Mouse (Mus musculus): Measurements from ENCODE around the gene Fam117a. TPM values are rescaled to one million over a fixed set of nuclear protein-coding genes. Genes with fewer than 3 reads are reported as not detected.

Fam117a gene
- polyA plus RNA-seq, 1 experiment: 15.6 TPM

DNA sequence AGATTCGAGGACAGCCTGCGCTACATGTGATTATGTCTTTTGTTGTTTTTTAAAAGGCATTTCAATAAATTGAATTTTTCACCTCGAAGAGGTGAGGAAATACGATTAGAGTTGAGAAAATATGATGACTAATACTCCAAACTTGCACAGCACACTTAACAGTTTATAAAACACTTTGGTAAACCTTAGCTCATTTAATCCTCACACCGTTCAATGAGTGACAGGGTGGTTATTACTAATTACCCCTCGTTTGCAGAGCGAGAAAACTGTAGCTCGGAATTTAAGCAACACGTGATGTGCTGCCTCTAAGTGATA is 47.1 kb downstream of the Fam117a start:
- no peak for TF ChIP-seq POLR2A (IDR thresholded peaks at IDR 0.05; ENCODE audit: low read depth, low read length)
- no peak for TF ChIP-seq CTCF (IDR thresholded peaks at IDR 0.05; ENCODE audit: extremely low read depth, insufficient read length, insufficient replicate concordance, low read depth, low read length)
- no peak overlapping the region for H3K27ac ChIP-seq (ENCODE audit: insufficient read depth, low read depth, low read length)
- no peaks in the 10 kb centered on the region for H3K27me3 ChIP-seq (ENCODE audit: control insufficient read depth, insufficient read depth, low read length)
- 0 out of 2 replicates have a peak overlapping the region, but pooled peaks have one; percentile 2 for H3K4me3 ChIP-seq (ENCODE audit: low read depth, low read length)
- WGBS: 34% methylated on average over 9 of the region's 9 CpGs
- peaks cover 23% of the 10 kb centered on the region for H3K4me1 ChIP-seq (ENCODE audit: control insufficient read depth, insufficient read depth, insufficient read length, low read length)
- H3K36me3 ChIP-seq (ENCODE audit: control insufficient read depth, insufficient read depth, low read length): peaks cover 18% of the 10 kb centered on the region

DNA sequence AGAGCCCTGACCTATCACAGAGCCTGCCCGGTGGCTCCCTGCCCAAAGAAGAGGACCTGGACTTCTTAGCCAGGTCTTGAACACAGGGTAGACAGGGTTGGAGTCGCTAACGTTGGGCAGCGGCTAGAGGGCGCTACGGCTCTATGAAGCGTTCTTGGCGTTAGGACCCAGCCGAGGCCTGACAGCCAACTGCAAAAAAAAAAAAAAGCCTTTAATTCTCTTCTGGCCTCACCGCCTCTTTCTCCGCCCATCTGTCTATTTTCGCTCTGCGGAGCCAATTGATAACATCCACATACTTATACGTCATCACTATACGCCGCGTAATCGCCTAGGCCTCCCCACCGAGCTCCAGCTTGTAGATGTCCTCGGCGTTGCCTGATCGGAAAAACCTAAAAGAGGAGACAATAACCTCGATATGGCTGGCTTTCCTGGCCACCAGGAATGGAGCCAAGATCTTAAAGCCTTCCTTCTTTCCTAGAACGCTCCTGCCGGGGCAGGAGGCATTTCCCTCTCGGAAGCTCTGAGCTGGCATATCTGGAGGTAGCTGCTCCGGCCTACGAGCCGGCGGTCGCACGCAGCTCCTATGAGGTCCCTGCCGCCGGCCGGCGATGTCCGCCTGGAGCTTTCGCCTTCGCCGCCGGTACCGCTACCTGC is 47.6 kb downstream of the Fam117a start, which contains the start of gene Slc35b1:
Gene Slc35b1 (plus strand): TSS at position 374 of the 654 bp plus-strand sequence.
- Histone ChIP-seq H3K4me3 (ENCODE audit: low read depth, low read length) (peak within 1 kb of the TSS; percentile 99), H3K27ac (ENCODE audit: insufficient read depth, low read depth, low read length) (peak within 1 kb of the TSS; percentile 90), H3K27me3 (ENCODE audit: control insufficient read depth, insufficient read depth, low read length) (no peaks in the 10 kb centered on the region), H3K4me1 (ENCODE audit: control insufficient read depth, insufficient read depth, insufficient read length, low read length) (peaks cover 23% of the 10 kb centered on the region), H3K36me3 (ENCODE audit: control insufficient read depth, insufficient read depth, low read length) (peaks cover 21% of the 10 kb centered on the region)
- WGBS: under 1% methylated on average over 42 of the region's 42 CpGs
- peak; percentile 89 for TF ChIP-seq CTCF (IDR thresholded peaks at IDR 0.05; ENCODE audit: extremely low read depth, insufficient read length, insufficient replicate concordance, low read depth, low read length)
- peak; percentile 81 for TF ChIP-seq POLR2A (IDR thresholded peaks at IDR 0.05; ENCODE audit: low read depth, low read length)

DNA sequence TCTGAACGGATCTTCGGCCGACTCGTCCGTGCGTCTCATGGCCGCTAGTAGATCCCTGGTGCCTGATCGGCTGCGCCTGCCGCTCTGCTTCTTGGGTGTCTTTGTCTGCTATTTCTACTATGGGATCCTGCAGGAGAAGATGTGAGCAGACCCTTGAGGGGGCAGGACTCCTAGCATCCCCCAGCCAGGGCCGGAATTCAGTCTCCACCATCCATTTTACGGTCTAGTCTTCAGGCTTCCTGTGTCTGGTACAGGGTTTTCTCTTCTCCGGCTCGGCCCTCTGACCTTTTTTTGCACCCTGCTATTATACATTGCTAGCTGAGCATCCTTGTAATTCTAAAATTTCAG is 48.1 kb downstream of the Fam117a start:
- TF ChIP-seq CTCF (IDR thresholded peaks at IDR 0.05; ENCODE audit: extremely low read depth, insufficient read length, insufficient replicate concordance, low read depth, low read length) (no peak), POLR2A (IDR thresholded peaks at IDR 0.05; ENCODE audit: low read depth, low read length) (no peak)
- no peaks in the 10 kb centered on the region for H3K27me3 ChIP-seq (ENCODE audit: control insufficient read depth, insufficient read depth, low read length)
- H3K4me1 ChIP-seq (ENCODE audit: control insufficient read depth, insufficient read depth, insufficient read length, low read length): peaks cover 23% of the 10 kb centered on the region
- H3K27ac ChIP-seq (ENCODE audit: insufficient read depth, low read depth, low read length): peak overlapping the region; percentile 90
- WGBS: under 1% methylated on average over 14 of the region's 14 CpGs
- peaks cover 26% of the 10 kb centered on the region for H3K36me3 ChIP-seq (ENCODE audit: control insufficient read depth, insufficient read depth, low read length)
- H3K4me3 ChIP-seq (ENCODE audit: low read depth, low read length): peak overlapping the region; percentile 99

DNA sequence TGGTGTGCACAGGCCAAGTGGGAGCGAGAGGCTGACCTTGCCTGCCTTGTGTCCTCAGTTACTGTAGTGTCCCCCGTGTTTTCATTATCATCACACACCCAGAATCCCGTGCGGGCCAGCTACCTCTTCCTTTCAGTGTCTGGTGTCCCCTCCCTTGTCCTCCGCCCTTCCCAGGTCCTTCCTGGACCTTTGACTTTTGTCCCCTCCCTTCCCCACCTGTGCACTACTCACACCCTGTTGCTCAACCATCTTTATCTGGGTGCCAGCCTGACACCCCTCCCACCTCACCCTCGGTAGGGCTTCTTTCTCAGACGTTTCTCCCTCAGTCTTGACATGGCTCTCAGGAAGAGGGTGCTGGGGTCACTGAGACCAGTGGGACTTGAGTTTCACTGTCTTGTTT is 50.5 kb downstream of the Fam117a start:
- Histone ChIP-seq H3K36me3 (ENCODE audit: control insufficient read depth, insufficient read depth, low read length) (peaks cover 46% of the 10 kb centered on the region), H3K4me1 (ENCODE audit: control insufficient read depth, insufficient read depth, insufficient read length, low read length) (peaks cover 19% of the 10 kb centered on the region), H3K27ac (ENCODE audit: insufficient read depth, low read depth, low read length) (peak overlapping the region; percentile 98), H3K27me3 (ENCODE audit: control insufficient read depth, insufficient read depth, low read length) (no peaks in the 10 kb centered on the region), H3K4me3 (ENCODE audit: low read depth, low read length) (peak overlapping the region; percentile 60)
- WGBS: 24% methylated on average over 7 of the region's 7 CpGs
- TF ChIP-seq POLR2A (IDR thresholded peaks at IDR 0.05; ENCODE audit: low read depth, low read length): peak; percentile 59
- TF ChIP-seq CTCF (IDR thresholded peaks at IDR 0.05; ENCODE audit: extremely low read depth, insufficient read length, insufficient replicate concordance, low read depth, low read length): no peak

DNA sequence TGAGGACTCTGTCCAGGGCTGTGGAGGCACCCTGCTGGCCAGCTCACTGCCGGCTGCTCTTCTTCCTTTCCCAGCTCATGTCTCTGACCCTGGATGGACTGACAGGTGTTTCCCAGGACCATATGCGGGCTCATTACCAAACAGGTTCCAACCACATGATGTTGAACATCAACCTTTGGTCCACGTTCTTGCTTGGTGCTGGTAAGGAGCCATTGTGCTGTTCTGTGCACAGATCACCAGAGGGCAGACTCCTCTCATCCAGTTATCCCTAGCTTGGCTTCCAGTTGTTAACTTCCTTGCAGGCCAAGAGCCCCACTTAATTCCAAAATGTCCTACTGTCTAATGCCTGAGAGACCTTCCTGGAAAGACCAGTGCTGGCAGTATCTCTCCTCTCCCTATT is 52.2 kb downstream of the Fam117a start:
- Histone ChIP-seq H3K4me3 (ENCODE audit: low read depth, low read length) (no peak overlapping the region), H3K27me3 (ENCODE audit: control insufficient read depth, insufficient read depth, low read length) (no peaks in the 10 kb centered on the region), H3K27ac (ENCODE audit: insufficient read depth, low read depth, low read length) (peak overlapping the region; percentile 98), H3K36me3 (ENCODE audit: control insufficient read depth, insufficient read depth, low read length) (peaks cover 47% of the 10 kb centered on the region), H3K4me1 (ENCODE audit: control insufficient read depth, insufficient read depth, insufficient read length, low read length) (peaks cover 19% of the 10 kb centered on the region)
- peak; percentile 41; the same call in 1 of the 2 replicates for TF ChIP-seq CTCF (IDR thresholded peaks at IDR 0.05; ENCODE audit: extremely low read depth, insufficient read length, insufficient replicate concordance, low read depth, low read length)
- no peak for TF ChIP-seq POLR2A (IDR thresholded peaks at IDR 0.05; ENCODE audit: low read depth, low read length)
- WGBS: 27% methylated on average over 3 of the region's 3 CpGs

DNA sequence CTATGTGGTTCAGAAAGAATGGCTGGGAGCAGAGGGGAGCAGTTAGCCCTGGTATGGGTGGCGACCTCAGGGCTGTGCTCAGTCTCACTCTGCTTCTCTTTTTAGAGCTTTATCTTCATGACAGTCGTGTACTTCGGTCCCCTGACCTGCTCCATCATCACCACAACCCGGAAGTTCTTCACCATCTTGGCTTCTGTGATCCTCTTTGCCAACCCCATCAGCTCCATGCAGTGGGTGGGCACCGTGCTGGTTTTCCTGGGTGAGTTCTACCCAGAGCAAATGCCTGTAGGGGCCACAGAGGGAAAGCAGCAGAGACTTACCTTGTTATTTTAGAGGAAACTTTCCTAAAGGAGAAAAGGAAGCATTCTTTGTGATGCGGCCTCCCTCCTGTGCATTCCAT is 53.6 kb downstream of the Fam117a start:
- H3K4me3 ChIP-seq (ENCODE audit: low read depth, low read length): no peak overlapping the region
- H3K27me3 ChIP-seq (ENCODE audit: control insufficient read depth, insufficient read depth, low read length): no peaks in the 10 kb centered on the region
- H3K4me1 ChIP-seq (ENCODE audit: control insufficient read depth, insufficient read depth, insufficient read length, low read length): peaks cover 19% of the 10 kb centered on the region
- H3K27ac ChIP-seq (ENCODE audit: insufficient read depth, low read depth, low read length): no peak overlapping the region
- WGBS: 88% methylated on average over 6 of the region's 6 CpGs
- H3K36me3 ChIP-seq (ENCODE audit: control insufficient read depth, insufficient read depth, low read length): peaks cover 47% of the 10 kb centered on the region
- TF ChIP-seq CTCF (IDR thresholded peaks at IDR 0.05; ENCODE audit: extremely low read depth, insufficient read length, insufficient replicate concordance, low read depth, low read length) (no peak), POLR2A (IDR thresholded peaks at IDR 0.05; ENCODE audit: low read depth, low read length) (no peak)

DNA sequence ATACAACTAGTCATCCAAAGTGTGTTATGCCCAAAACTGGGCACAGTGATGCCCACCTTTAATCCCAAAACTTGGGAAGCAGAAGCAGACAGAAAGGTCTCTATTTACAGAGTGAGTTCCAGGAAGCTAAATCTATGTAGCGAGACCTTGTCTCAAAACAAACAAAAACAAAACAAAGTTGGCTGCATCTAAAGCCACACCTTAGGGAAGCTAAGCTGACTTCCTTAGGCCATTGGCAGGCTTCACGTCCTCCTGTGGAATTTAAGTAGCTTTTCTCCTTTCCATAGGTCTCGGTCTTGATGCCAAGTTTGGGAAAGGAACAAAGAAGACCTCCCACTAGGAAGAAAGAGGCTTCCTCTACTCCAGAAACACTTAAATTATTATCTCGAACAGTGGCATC is 54.4 kb downstream of the Fam117a start:
- no peak overlapping the region for H3K4me3 ChIP-seq (ENCODE audit: low read depth, low read length)
- TF ChIP-seq CTCF (IDR thresholded peaks at IDR 0.05; ENCODE audit: extremely low read depth, insufficient read length, insufficient replicate concordance, low read depth, low read length) (no peak), POLR2A (IDR thresholded peaks at IDR 0.05; ENCODE audit: low read depth, low read length) (no peak)
- H3K4me1 ChIP-seq (ENCODE audit: control insufficient read depth, insufficient read depth, insufficient read length, low read length): peaks cover 19% of the 10 kb centered on the region
- H3K27me3 ChIP-seq (ENCODE audit: control insufficient read depth, insufficient read depth, low read length): no peaks in the 10 kb centered on the region
- H3K27ac ChIP-seq (ENCODE audit: insufficient read depth, low read depth, low read length): no peak overlapping the region
- peaks cover 47% of the 10 kb centered on the region for H3K36me3 ChIP-seq (ENCODE audit: control insufficient read depth, insufficient read depth, low read length)
- 75% methylated on average over 4 of the region's 4 CpGs for WGBS

Measured in small intestine, adult 2 months (tissue).